Mouse (Mus musculus) macrophage (primary cell): ENCODE results near the gene Nolc1. TPM values are rescaled to one million over a fixed set of nuclear protein-coding genes. Genes with fewer than 3 reads are reported as not detected.

ENCODE experiments used
- H3K27ac ChIP-seq: fragments of 350-480 bp; formaldehyde crosslinking; 2 replicates; pipeline ENCODE4 v1.9.0; 2021
- H3K36me3 ChIP-seq: fragments of 350-480 bp; formaldehyde crosslinking; 2 replicates; pipeline ENCODE4 v1.9.0; 2021; ENCODE audit errors: inconsistent target
- H3K4me3 ChIP-seq: fragments of 350-480 bp; formaldehyde crosslinking; 2 replicates; pipeline ENCODE4 v1.9.0; 2021; ENCODE audit errors: inconsistent target
- H3K79me2 ChIP-seq: fragments of 350-480 bp; formaldehyde crosslinking; 2 replicates; pipeline ENCODE4 v1.9.0; 2021; ENCODE audit errors: inconsistent target
- WGBS: methylation state at CpG from one replicate; pipeline ENCODE4 v1.1.7; 2026; ENCODE audit warnings: inconsistent platforms; ENCODE audit not compliant: missing documents; 5-methylcytosine and 5-hydroxymethylcytosine counted together
- polyA plus RNA-seq: library from polyadenylated mRNA; stranded (reverse); fragments of 250-400 nt; gene quantifications from 3 replicates; pipeline ENCODE4 v1.2.4, GENCODE M21; 2018; ENCODE audit warnings: inconsistent platforms
- total RNA-seq, 78 experiments: library from RNA; depleted of rRNA; stranded (reverse); fragments of 250-400 nt; gene quantifications; 1 replicate in 9 of 78; 2 replicates in 24 of 78; 3 replicates in 43 of 78; 4 replicates in 2 of 78; pipeline ENCODE4 v1.2.4; 2018; ENCODE audit warnings: inconsistent platforms in 56 of 78

The Nolc1 gene
- 10 to 100 TPM in 21 of 26 experiments, 1 to 10 TPM in 5; 8.0 to 23.2 (median 13.6) TPM for total RNA-seq (2018; cell fraction: chromatin; rRNA removed)
- total RNA-seq (2018; cell fraction: cytosol; rRNA removed), result 10 to 100 TPM; 12.1 to 23.2 (median 17.5) TPM
- 10 to 100 TPM in 17 of 26 experiments, 1 to 10 TPM in 9; 4.8 to 47.3 (median 11.5) TPM for total RNA-seq (2018; cell fraction: nucleus; rRNA removed)
- 18.8 to 68.9 TPM (median 43.9 TPM) in 3 replicates for polyA plus RNA-seq

GRCm38 (mm10) chr19:46075616-46076607, at the start of gene Nolc1:
Nolc1 (plus strand) TSS chr19:46075863.
- H3K79me2 ChIP-seq, result peaks cover 29% of the 10 kb centered on the region
- peak within 1 kb of the TSS; percentile 53 for H3K27ac ChIP-seq
- H3K36me3 ChIP-seq, result peaks cover 40% of the 10 kb centered on the region
- under 1% methylated on average over 66 of the region's 66 CpGs for WGBS
- H3K4me3 ChIP-seq, result peak within 1 kb of the TSS; percentile 98

DNA sequence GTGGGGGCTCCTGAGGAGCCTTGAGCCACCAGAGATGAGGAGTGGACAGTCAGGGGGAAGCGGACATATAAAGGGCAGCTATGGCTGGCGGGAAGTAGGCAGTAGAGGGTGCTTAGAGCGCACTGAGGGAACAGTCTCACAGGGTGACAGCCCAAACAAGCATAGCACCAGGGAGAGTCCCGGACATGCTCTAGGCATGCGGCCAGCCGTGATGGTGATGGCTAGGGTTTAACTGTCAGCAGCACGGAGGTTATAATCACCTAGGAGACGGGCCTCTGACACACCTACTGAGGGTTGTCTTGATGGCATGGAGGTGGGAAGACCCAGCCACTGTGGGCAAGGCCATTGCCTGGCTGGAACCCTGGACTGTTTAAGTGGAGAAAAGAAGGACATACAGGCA, 49.1 kb upstream of the Nolc1 start:
- H3K27ac ChIP-seq, result no peak overlapping the region
- no peak overlapping the region for H3K4me3 ChIP-seq
- H3K79me2 ChIP-seq, result no peaks in the 10 kb centered on the region
- WGBS, result 38% methylated on average over 8 of the region's 8 CpGs
- H3K36me3 ChIP-seq, result peaks cover under 1% of the 10 kb centered on the region; the same call in 1 of the 2 replicates

GRCm38 (mm10) chr19:46028747-46029320, 46.8 kb upstream of the Nolc1 start:
- Histone ChIP-seq H3K27ac (no peak overlapping the region), H3K79me2 (no peaks in the 10 kb centered on the region), H3K4me3 (no peak overlapping the region), H3K36me3 (peaks cover 23% of the 10 kb centered on the region)
- 67% methylated on average over 10 of the region's 11 CpGs for WGBS

DNA sequence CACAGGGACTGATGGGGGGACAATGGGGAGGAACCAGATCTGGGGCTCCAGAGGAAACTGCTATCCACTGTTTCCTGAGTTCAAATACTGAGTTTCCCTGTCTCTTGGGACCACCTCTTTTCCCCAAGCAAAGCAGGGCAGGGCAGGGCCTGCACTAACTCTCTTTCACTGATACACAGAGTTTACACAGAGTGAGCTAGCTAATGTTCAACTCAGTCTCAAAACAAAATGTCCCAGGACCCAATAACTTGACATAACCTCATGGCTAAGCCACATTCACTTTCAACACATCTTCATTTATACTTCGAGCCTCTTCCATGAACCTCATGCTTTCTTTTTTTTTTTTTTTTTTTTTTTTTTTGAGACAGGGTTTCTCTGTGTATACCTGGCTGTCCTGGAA, 46.0 kb upstream of the Nolc1 start:
- 100% methylated on average over 1 of the region's 1 CpGs for WGBS
- H3K36me3 ChIP-seq, result peaks cover 31% of the 10 kb centered on the region
- H3K79me2 ChIP-seq, result no peaks in the 10 kb centered on the region
- no peak overlapping the region for H3K4me3 ChIP-seq
- no peak overlapping the region for H3K27ac ChIP-seq

- Histone ChIP-seq H3K4me3 (no peak overlapping the region), H3K27ac (no peak overlapping the region), H3K79me2 (no peaks in the 10 kb centered on the region; the same call in 1 of the 2 replicates), H3K36me3 (peaks cover 38% of the 10 kb centered on the region)
- WGBS, result 96% methylated on average over 8 of the region's 10 CpGs
These were observed 45.3 kb upstream of the Nolc1 start for GRCm38 (mm10) chr19:46030196-46030983.

DNA sequence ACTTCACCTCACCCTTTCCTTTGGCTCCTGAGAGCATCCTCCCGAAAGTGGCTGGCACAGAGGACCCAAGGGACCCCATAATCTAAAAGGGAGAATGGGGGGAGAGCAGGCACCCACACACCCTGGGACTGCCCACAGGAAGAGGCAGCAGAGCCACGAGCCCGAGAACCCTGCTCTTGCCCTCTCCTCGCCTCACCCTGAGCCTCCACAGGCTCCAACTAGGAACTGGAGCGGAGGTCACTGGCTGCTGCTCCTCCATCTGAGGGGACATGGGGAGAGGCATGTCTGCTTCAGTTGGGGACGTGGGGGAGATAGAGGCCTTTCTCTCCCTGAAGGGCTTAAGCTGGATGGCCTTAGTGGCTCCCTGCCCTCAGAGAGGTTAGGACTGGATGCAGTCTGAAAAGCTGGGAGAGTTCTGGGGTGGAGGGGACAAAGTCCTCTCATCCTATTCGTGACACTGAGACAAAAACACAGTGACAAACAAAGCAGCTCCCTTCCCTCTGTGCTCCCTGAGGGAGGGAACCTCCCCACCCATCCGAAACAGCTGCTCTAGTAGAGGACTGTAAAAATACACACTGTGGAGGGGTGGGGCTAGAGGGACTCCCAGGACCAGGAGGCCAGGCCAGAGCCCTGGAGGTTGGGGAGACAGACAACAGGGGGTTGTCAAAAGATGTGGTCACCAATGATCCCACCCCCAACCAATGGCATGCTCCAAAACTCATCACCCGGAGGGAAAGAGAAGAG, 43.8 kb upstream of the Nolc1 start:
- H3K27ac ChIP-seq, result no peak overlapping the region
- H3K36me3 ChIP-seq, result peaks cover 45% of the 10 kb centered on the region
- 84% methylated on average over 9 of the region's 9 CpGs for WGBS
- no peak overlapping the region for H3K4me3 ChIP-seq
- peaks cover 13% of the 10 kb centered on the region for H3K79me2 ChIP-seq

- Histone ChIP-seq H3K27ac (no peak overlapping the region), H3K4me3 (no peak overlapping the region), H3K36me3 (peaks cover 45% of the 10 kb centered on the region), H3K79me2 (peaks cover 24% of the 10 kb centered on the region)
- WGBS, result 91% methylated on average over 24 of the region's 26 CpGs
These were observed 42.7 kb upstream of the Nolc1 start for GRCm38 (mm10) chr19:46032731-46033510.

- WGBS, result 97% methylated on average over 11 of the region's 11 CpGs
- no peak overlapping the region for H3K27ac ChIP-seq
- peaks cover 45% of the 10 kb centered on the region for H3K36me3 ChIP-seq
- H3K4me3 ChIP-seq, result no peak overlapping the region
- peaks cover 34% of the 10 kb centered on the region for H3K79me2 ChIP-seq
These were observed 41.8 kb upstream of the Nolc1 start for GRCm38 (mm10) chr19:46033911-46034310.

- Histone ChIP-seq H3K27ac (no peak overlapping the region), H3K79me2 (peaks cover 49% of the 10 kb centered on the region), H3K36me3 (peaks cover 45% of the 10 kb centered on the region), H3K4me3 (no peak overlapping the region)
- WGBS, result 95% methylated on average over 13 of the region's 13 CpGs
These were observed 39.7 kb upstream of the Nolc1 start for GRCm38 (mm10) chr19:46035971-46036370.

- H3K4me3 ChIP-seq, result no peak overlapping the region
- H3K36me3 ChIP-seq, result peaks cover 44% of the 10 kb centered on the region
- WGBS, result 94% methylated on average over 13 of the region's 13 CpGs
- H3K27ac ChIP-seq, result no peak overlapping the region
- H3K79me2 ChIP-seq, result peaks cover 56% of the 10 kb centered on the region
These were observed 39.0 kb upstream of the Nolc1 start for GRCm38 (mm10) chr19:46036477-46037242.

DNA sequence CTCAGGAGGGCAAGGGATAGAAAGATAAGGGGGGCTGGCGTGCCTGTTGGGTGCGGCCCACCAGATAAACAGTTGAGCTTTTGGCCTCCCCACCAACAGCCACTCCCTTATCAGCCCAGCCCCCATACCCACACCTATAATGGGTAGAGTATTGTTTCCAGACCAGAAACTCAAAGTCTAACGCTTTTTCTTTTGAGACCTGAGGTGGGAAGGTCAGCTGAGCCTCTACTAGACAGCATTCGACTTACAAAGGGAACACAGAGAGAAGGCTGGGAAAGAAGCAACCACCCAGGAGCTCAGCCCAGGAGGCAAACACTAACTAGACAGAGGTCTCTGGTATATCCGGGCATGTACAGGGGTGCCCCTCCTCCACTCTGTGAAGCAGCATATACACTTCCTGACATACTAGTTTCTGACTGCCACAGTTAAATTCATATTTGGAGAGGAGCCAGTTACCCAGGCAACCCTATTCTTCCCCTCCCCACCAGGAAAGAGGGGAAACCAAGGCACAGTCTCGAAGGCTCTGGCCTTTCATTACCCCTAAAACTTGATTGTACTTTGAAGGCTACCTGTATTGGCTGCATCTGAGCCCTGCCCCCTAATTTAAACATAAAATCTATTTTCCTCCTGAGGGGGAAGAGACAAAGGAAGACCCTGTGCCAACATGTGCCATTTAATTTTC, 38.3 kb upstream of the Nolc1 start:
- peaks cover 37% of the 10 kb centered on the region for H3K36me3 ChIP-seq
- WGBS, result 47% methylated on average over 6 of the region's 6 CpGs
- H3K79me2 ChIP-seq, result peaks cover 63% of the 10 kb centered on the region
- no peak overlapping the region for H3K4me3 ChIP-seq
- H3K27ac ChIP-seq, result no peak overlapping the region
